Mouse (Mus musculus) liver, embryonic 14.5 days (tissue): ENCODE results near the gene Sos2.

Source experiments
- CTCF ChIP-seq: IDR thresholded peaks from 2 replicates; pipeline ENCODE4 v1.5.1; 2016; ENCODE audit warnings: antibody characterized with exemption, low read depth, control low read depth
- EP300 ChIP-seq: IDR thresholded peaks from 2 replicates; pipeline ENCODE4 v1.6.1; 2016; ENCODE audit warnings: antibody characterized with exemption, low read depth

DNA sequence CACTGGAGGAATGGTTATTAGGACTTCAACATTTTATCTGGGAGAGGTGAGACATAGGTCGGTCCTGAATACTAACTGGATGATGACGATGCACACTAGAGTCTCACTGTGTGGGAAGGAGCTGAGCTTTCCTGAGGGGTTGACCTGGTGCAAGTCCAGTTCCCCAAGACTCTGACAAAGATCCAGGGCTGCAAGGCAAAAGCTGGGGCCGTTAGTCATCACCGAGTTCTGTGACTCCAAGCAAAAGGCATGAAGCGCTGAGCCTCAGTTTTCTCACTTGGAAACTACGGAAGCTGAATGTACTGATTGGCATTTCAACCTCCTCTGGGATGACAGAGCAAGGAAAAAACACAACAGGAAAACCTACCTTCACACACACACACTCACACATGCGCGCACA is 139.3 kb downstream of the Sos2 start:
- no peak for TF ChIP-seq EP300
- no peak for TF ChIP-seq CTCF
